Mouse (Mus musculus): ENCODE results near the gene Orai1. TPM values are rescaled to one million over a fixed set of nuclear protein-coding genes. Genes with fewer than 3 reads are reported as not detected.
"Not testable (repeated sequence)": the region's sequence is repeated elsewhere in the genome, so short reads cannot be mapped to it uniquely, and the experiment has no call there.

The Orai1 gene
- polyA plus RNA-seq (2015; fragmentation: Nextera tagmentation; extraction: Ambion mirVana): 11.8 and 12.3 TPM in 2 replicates

DNA sequence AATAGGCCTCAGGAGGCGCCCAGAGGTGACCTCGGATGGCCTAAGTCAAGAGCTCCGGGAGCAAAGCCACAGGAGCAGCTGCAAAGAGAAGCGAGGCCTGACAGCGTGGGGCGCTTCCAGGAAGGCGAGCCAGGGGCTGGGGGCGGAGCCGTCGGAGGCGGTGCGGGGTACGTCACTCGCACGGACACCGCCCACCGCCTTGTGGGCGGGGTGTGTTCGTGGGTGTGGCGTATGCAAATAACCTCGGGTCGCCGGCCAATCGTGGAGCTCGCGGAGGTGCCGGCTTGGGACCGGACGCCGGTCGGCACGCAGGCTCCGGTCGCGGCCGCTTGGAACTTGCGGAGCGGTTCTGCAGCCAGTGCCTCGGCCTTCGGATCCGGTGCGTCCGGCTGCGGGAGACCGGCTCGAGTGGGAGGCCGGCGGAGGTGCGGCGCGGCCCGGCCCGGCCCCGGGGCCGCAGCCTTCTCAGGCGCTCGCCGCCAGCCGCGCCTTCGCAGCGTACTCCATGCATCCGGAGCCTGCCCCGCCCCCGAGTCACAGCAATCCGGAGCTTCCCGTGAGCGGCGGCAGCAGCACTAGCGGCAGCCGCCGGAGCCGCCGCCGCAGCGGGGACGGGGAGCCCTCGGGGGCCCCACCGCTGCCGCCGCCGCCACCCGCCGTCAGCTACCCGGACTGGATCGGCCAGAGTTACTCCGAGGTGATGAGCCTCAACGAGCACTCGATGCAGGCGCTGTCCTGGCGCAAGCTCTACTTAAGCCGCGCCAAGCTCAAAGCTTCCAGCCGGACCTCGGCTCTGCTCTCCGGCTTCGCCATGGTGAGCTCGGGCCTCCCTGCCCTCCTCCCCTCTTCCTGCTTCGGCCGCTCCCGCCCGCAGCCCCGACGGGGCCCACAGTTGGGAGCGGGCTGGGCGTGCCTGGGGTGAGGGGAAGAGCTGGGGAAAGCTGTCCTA is at the start of gene Orai1:
TSS of gene Orai1 (plus strand) at position 322 of the 949 bp plus-strand sequence.
- no peaks in the 10 kb centered on the region for H3K9me3 ChIP-seq
- WGBS: under 1% methylated on average over 96 of the region's 106 CpGs
- H3K27ac ChIP-seq: peak within 1 kb of the TSS; percentile 93
- peak; percentile 95 for ATAC-seq (ENCODE audit: low FRiP score)
- peak within 1 kb of the TSS; percentile 86 for H3K9ac ChIP-seq
- peaks cover 54% of the 10 kb centered on the region for H3K4me1 ChIP-seq (replicated peaks)
- peak within 1 kb of the TSS; percentile 74 for H3K4me3 ChIP-seq
- H3K27me3 ChIP-seq: no peaks in the 10 kb centered on the region
- H3K4me2 ChIP-seq: peak within 1 kb of the TSS; percentile 83
- no peaks in the 10 kb centered on the region for H3K36me3 ChIP-seq

DNA sequence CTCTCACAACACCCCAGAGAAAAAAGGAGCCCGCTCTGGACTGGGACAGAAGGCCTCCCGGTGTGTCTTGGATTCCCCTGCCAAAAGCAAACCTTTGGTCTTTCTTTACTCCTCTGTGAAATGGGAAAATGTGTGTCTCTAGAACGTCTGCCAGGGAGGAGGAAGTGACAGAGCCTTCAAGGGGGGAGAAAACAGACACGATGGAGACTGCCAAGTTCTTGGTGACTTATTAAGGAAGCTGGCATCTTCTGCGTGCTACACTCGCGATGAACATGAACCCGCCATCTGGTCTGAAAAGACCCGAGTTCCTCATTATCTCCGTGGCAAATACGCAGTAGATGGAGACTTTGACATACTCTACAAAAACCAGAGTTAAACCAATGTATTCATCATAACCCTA is 49.4 kb upstream of the Orai1 start:
- H3K4me1 ChIP-seq (replicated peaks): no peaks in the 10 kb centered on the region
- H3K36me3 ChIP-seq: no peaks in the 10 kb centered on the region
- no peak overlapping the region for H3K4me3 ChIP-seq
- H3K9ac ChIP-seq: no peak overlapping the region
- 90% methylated on average over 11 of the region's 11 CpGs for WGBS
- no peak overlapping the region for H3K27ac ChIP-seq
- no peaks in the 10 kb centered on the region for H3K9me3 ChIP-seq
- no peak for ATAC-seq (ENCODE audit: low FRiP score)
- no peak overlapping the region for H3K4me2 ChIP-seq
- no peaks in the 10 kb centered on the region for H3K27me3 ChIP-seq

DNA sequence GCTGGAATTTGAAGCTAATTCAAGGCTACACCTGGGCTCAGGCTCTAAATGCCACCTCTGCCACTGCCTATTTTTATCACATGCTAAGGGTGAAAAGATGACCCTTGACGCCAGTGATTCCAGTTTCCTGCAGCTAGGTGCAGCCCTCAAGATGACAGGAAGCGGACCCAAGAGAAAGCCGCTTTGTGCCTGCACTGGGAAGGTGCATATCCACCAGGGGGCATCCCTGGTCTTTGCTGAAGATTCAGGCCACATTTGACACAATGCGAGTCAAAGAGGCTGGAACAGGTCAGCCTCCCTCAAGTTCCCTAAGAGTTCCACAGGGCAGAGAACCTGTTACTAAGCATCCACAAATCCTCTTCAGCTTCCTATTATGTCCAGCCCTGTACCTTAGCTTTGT is 46.6 kb upstream of the Orai1 start:
- H3K4me1 ChIP-seq (replicated peaks): no peaks in the 10 kb centered on the region
- H3K27ac ChIP-seq: no peak overlapping the region
- no peak for ATAC-seq (ENCODE audit: low FRiP score)
- no peak overlapping the region for H3K4me3 ChIP-seq
- no peaks in the 10 kb centered on the region for H3K9me3 ChIP-seq
- 36% methylated on average over 4 of the region's 4 CpGs for WGBS
- H3K4me2 ChIP-seq: no peak overlapping the region
- H3K9ac ChIP-seq: no peak overlapping the region
- no peaks in the 10 kb centered on the region for H3K36me3 ChIP-seq
- no peaks in the 10 kb centered on the region for H3K27me3 ChIP-seq

DNA sequence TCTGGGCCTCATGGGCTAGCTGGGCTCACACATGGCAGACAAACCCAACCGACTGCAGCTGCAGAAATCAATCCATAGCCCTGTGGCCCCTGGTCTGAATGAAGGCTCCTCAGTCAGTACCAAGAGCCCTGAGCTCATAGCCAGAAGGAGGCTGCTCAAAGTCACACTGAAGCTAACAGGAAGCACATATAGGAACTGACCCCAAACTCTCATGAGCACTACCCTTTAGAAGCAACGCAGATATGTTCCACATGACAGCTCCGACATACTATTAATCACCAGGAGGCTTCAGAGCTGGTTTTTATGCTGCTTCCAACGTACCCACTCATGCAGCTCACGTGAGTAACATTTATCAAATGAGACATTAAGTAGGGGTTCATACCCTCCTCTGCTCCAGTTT is 44.8 kb upstream of the Orai1 start:
- no peak for ATAC-seq (ENCODE audit: low FRiP score)
- H3K4me2 ChIP-seq: no peak overlapping the region
- no peak overlapping the region for H3K27ac ChIP-seq
- no peaks in the 10 kb centered on the region for H3K27me3 ChIP-seq
- no peaks in the 10 kb centered on the region for H3K9me3 ChIP-seq
- H3K4me3 ChIP-seq: no peak overlapping the region
- no peak overlapping the region for H3K9ac ChIP-seq
- WGBS: 70% methylated on average over 5 of the region's 5 CpGs
- H3K36me3 ChIP-seq: no peaks in the 10 kb centered on the region
- H3K4me1 ChIP-seq (replicated peaks): no peaks in the 10 kb centered on the region

DNA sequence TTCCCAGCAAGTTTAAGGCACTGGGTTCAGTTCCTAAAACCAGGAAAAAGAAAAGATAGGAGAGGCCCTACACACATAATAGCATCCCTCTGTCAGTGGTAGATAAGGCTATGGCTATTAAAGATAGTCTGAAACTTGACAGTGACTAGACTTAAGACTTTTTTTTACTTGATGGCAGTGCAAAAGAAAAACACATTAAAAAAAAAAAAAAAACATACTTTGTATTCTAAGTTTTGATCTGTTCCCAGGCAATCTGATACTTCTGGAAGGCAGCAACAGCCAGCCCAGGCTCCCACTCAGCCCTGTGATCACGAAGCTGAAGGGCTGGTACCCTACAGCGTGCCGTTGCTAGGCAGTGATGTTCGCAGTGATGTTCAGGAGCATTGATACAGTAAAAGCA is 43.4 kb upstream of the Orai1 start:
- no peak overlapping the region for H3K4me3 ChIP-seq
- H3K27me3 ChIP-seq: no peaks in the 10 kb centered on the region
- H3K36me3 ChIP-seq: no peaks in the 10 kb centered on the region
- WGBS: 90% methylated on average over 4 of the region's 4 CpGs
- no peak for ATAC-seq (ENCODE audit: low FRiP score)
- no peaks in the 10 kb centered on the region for H3K9me3 ChIP-seq
- no peak overlapping the region for H3K9ac ChIP-seq
- no peak overlapping the region; the same call in 1 of the 2 replicates for H3K27ac ChIP-seq
- no peaks in the 10 kb centered on the region for H3K4me1 ChIP-seq (replicated peaks)
- H3K4me2 ChIP-seq: no peak overlapping the region

DNA sequence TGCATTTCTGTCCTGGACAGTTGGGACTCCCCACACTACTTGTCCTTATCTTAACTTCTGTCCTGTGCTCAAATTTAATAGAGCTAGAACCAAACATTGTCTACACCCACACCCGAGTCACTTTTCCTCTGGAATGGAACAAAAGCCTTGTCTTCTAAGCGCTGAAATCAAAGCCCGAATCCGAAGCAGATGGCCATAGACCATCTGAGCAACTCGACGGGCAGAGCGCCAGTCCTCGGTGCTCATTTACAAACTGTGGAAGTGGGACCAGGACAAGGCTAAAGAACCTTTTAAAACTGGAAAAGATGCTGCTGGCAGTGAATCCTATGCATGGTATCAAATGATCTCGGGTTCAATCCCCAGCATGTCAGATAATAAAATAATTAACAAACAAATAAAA is 42.8 kb upstream of the Orai1 start:
- Histone ChIP-seq H3K27me3 (no peaks in the 10 kb centered on the region), H3K9me3 (no peaks in the 10 kb centered on the region), H3K4me3 (no peak overlapping the region), H3K27ac (peak overlapping the region; percentile 50), H3K4me1 (replicated peaks) (no peaks in the 10 kb centered on the region), H3K36me3 (no peaks in the 10 kb centered on the region), H3K9ac (no peak overlapping the region), H3K4me2 (no peak overlapping the region)
- WGBS: 65% methylated on average over 9 of the region's 9 CpGs
- ATAC-seq (ENCODE audit: low FRiP score): no peak

DNA sequence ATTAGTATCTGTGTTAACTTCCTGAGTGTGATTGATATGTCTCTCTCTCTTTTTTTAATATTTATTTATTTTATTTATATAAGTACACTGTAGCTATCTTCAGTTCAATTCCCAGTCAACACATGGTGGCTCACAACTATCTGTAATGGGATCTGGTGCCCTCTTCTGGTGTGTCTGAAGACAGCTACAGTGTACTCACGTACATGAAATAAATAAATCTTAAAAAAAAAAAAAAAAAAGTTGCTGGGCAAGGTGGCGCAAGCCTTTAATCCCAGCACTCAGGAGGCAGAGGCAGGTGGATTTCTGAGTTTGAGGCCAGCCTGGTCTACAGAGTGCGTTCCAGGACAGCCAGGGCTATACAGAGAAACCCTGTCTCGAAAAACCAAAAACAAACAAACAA is 40.2 kb upstream of the Orai1 start:
- WGBS: 95% methylated on average over 4 of the region's 4 CpGs
- H3K9ac ChIP-seq; ATAC-seq (ENCODE audit: low FRiP score); H3K4me2 ChIP-seq; H3K27me3 ChIP-seq; H3K36me3 ChIP-seq; H3K4me3 ChIP-seq; H3K27ac ChIP-seq; H3K4me1 ChIP-seq (replicated peaks); H3K9me3 ChIP-seq: not testable (repeated sequence)

DNA sequence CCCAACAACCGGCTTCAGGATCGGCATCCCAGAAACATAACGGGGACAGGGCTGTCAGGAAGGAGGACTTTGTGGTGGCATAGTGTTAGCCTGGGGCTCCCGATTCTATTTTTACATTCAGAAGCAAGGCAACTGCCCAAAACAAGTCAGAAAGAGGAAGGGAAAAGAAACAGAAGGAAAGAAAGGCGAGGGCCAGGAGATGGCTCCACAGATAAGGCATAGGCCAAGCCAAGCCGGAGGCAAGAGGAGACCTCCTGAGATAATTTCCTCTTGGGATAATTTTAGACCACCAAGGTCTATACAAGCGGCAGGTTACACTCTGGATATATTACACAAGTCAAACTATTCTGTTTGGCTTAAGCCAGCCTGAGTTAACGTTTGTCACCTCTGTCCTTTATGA is 35.9 kb upstream of the Orai1 start:
- Histone ChIP-seq H3K4me3 (no peak overlapping the region), H3K4me1 (replicated peaks) (no peaks in the 10 kb centered on the region), H3K9ac (no peak overlapping the region), H3K27me3 (no peaks in the 10 kb centered on the region), H3K27ac (no peak overlapping the region), H3K9me3 (no peaks in the 10 kb centered on the region), H3K36me3 (peaks cover 4% of the 10 kb centered on the region; the same call in 1 of the 2 replicates), H3K4me2 (no peak overlapping the region)
- 88% methylated on average over 8 of the region's 8 CpGs for WGBS
- ATAC-seq (ENCODE audit: low FRiP score): no peak

DNA sequence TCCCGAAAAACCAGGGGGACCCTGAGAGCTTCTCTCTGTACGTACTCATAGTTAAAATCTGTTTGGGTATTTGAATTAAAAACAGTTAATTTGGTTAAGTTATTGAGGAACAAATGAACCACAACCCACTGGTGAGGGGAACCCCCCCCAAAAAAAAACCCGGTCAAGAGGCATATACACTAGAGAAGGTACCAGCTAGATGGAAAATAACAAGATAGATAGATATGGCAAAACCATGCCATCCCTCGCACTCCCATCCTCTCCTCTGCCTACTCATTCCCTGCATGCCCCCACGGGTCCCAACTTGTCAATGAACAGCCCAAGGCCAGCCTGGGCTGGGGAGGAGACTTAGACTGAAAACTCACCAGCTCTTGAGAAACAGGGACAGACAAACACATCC is 30.4 kb upstream of the Orai1 start:
- peaks cover 4% of the 10 kb centered on the region; the same call in 1 of the 2 replicates for H3K36me3 ChIP-seq
- no peak overlapping the region for H3K4me3 ChIP-seq
- no peak overlapping the region; the same call in 1 of the 2 replicates for H3K4me2 ChIP-seq
- 0 out of 2 replicates have a peak, but pooled peaks cover 4% of the 10 kb centered on the region for H3K27me3 ChIP-seq
- H3K27ac ChIP-seq: no peak overlapping the region
- H3K9ac ChIP-seq: 0 out of 2 replicates have a peak overlapping the region, but pooled peaks have one; percentile 29
- H3K4me1 ChIP-seq (replicated peaks): peaks cover 43% of the 10 kb centered on the region
- ATAC-seq (ENCODE audit: low FRiP score): no peak
- H3K9me3 ChIP-seq: no peaks in the 10 kb centered on the region
- 83% methylated on average over 5 of the region's 5 CpGs for WGBS

DNA sequence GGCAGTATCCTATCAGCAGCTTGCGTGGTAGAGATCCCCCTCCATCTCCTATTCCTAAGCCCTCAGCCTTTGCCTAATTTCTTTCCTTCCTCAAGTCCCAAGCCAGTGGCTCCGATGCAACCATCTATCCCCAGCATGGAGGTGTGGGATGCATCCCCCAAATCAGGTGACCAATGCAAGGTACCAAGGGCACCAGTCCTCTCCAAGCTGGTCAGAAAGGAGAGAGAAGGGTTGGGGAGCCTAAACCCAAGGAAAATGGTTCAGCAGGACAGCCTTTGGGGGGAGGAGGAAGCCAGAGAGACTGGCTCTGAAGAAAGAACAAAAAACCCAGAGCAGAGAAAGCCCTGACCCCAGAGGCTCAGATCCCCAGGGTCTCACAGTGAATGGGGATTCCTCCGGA is 29.6 kb upstream of the Orai1 start:
- Histone ChIP-seq H3K9me3 (no peaks in the 10 kb centered on the region), H3K4me3 (no peak overlapping the region), H3K4me2 (peak overlapping the region; percentile 13; the same call in 1 of the 2 replicates), H3K27me3 (0 out of 2 replicates have a peak, but pooled peaks cover 4% of the 10 kb centered on the region), H3K36me3 (peaks cover 4% of the 10 kb centered on the region; the same call in 1 of the 2 replicates), H3K27ac (no peak overlapping the region), H3K4me1 (replicated peaks) (peaks cover 51% of the 10 kb centered on the region), H3K9ac (0 out of 2 replicates have a peak overlapping the region, but pooled peaks have one; percentile 3)
- no peak for ATAC-seq (ENCODE audit: low FRiP score)
- 49% methylated on average over 3 of the region's 3 CpGs for WGBS

DNA sequence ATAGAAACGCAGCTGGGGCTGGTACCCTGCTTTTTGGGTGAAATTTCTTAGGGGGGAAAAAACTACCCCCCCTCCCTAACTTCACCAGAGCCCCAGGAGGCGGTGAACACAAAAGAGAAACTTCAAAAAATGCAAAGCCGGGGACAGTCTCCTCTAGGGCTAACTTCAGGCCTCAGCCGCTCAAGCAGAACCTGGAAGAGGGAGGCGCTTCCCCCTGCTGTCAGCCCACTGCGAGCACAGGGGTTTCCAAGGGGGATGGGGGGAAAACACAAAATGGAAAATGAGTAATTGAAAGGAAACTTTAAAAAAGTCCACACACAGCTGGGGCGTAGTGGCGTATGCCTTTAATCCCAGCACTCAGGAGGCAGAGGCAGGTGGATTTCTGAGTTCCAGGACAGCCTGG is 28.8 kb upstream of the Orai1 start:
- Histone ChIP-seq H3K27me3 (0 out of 2 replicates have a peak, but pooled peaks cover 4% of the 10 kb centered on the region), H3K4me2 (peak overlapping the region; percentile 27), H3K27ac (no peak overlapping the region), H3K9ac (0 out of 2 replicates have a peak overlapping the region, but pooled peaks have one; percentile 35), H3K4me1 (replicated peaks) (peaks cover 59% of the 10 kb centered on the region), H3K9me3 (no peaks in the 10 kb centered on the region), H3K36me3 (no peaks in the 10 kb centered on the region), H3K4me3 (no peak overlapping the region)
- 19% methylated on average over 8 of the region's 8 CpGs for WGBS
- no peak for ATAC-seq (ENCODE audit: low FRiP score)

DNA sequence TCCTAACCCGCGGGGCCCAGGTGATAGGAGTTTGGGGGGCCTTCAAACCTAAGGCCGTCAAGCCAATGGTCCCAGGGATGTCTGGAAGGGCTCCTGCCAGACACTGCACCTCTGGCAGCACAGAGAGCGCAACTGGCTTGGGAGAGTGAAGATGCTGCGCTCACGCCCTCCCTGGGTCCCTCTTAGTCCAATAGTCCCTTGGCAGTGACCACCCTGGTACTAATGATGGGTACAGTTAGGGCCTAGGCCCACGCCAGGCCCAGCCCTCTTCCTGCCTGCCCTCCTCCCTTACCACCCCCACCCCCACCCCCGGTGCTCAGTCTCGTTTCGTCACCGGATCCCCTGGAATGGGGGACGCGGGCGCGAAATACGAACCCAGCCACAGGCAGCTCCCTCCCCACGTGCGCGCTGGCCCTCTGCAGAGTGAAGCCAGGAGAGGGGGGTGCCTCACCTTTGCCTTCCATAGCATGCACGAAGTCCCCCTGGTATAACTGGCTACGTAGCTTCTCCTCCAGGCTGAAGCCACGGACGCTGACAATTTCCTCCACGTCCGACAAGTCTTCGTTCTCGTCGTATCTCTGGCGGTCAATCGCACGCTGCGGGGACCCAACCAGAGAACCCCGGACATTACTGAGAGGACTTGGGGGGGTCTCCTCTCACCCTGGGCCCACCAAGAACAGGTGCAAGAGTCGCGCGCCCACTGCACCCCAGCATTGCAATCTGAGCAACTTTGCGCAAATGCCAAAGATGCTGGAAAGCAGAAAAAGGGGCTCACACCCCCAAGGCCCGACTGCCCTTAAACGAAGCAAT is 27.5 kb upstream of the Orai1 start:
- Histone ChIP-seq H3K4me3 (peak overlapping the region; percentile 66), H3K9me3 (no peaks in the 10 kb centered on the region), H3K27me3 (0 out of 2 replicates have a peak, but pooled peaks cover 4% of the 10 kb centered on the region), H3K27ac (peak overlapping the region; percentile 88; the same call in 1 of the 2 replicates), H3K9ac (peak overlapping the region; percentile 70), H3K36me3 (no peaks in the 10 kb centered on the region), H3K4me2 (peak overlapping the region; percentile 87), H3K4me1 (replicated peaks) (peaks cover 67% of the 10 kb centered on the region)
- 1% methylated on average over 39 of the region's 39 CpGs for WGBS
- 0 out of 2 replicates have a peak, but pooled peaks have one; percentile 18 for ATAC-seq (ENCODE audit: low FRiP score)

All from hindbrain, embryonic 13.5 days (tissue).